Mouse (Mus musculus) MEL (cell line): ENCODE data around the gene Vmp1. TPM values are rescaled to one million over a fixed set of nuclear protein-coding genes. Genes with fewer than 3 reads are reported as not detected.

Experiments used
- DNase-seq: peaks from one replicate; pipeline ENCODE4 v3.0.0; 2011; ENCODE audit warnings: low read depth, low spot score
- H3K27ac ChIP-seq: 2 replicates; pipeline ENCODE4 v1.5.1; 2012; ENCODE audit warnings: low read depth, mild to moderate bottlenecking, control low read depth, low read length, moderate library complexity; ENCODE audit not compliant: control insufficient read depth
- H3K27me3 ChIP-seq, 2 experiments: fragments of 150-350 bp in 1 of 2; sonication (generic) in 1 of 2; 2 replicates each; pipeline ENCODE4 v1.6.1; 2012; ENCODE audit warnings: low read length in 2 of 2, mild to moderate bottlenecking in 2 of 2, improper control_type of control experiment in 1 of 2, moderate library complexity in 1 of 2; ENCODE audit not compliant: insufficient read depth in 2 of 2, control insufficient read depth in 1 of 2
- H3K36me3 ChIP-seq, 2 experiments: 2 replicates each; pipeline ENCODE4 v1.6.1; 2012 to 2014; ENCODE audit warnings: low read length in 2 of 2, improper control_type of control experiment in 1 of 2, inconsistent platforms in 1 of 2, mild to moderate bottlenecking in 1 of 2; ENCODE audit not compliant: insufficient read depth in 2 of 2, control insufficient read depth in 1 of 2
- H3K4me1 ChIP-seq, 2 experiments: fragments of 150-350 bp in 1 of 2; sonication (generic) in 1 of 2; 2 replicates each; pipeline ENCODE4 v1.6.1; 2012; ENCODE audit warnings: low read length in 2 of 2, improper control_type of control experiment in 1 of 2, mild to moderate bottlenecking in 1 of 2; ENCODE audit not compliant: insufficient read depth in 2 of 2, control insufficient read depth in 1 of 2
- H3K4me3 ChIP-seq, 2 experiments: fragments of 150-350 bp in 1 of 2; sonication (generic) in 1 of 2; 2 replicates each; pipeline ENCODE4 v1.5.1; 2012; ENCODE audit warnings: low read depth in 2 of 2, low read length in 2 of 2, mild to moderate bottlenecking in 2 of 2, moderate library complexity in 2 of 2, control low read depth in 1 of 2, improper control_type of control experiment in 1 of 2; ENCODE audit not compliant: control insufficient read depth in 1 of 2, insufficient read depth in 1 of 2
- H3K79me2 ChIP-seq: 2 replicates; pipeline ENCODE4 v1.6.1; 2012; ENCODE audit warnings: mild to moderate bottlenecking, low read length, moderate library complexity; ENCODE audit not compliant: control insufficient read depth, poor library complexity, insufficient read depth
- H3K9ac ChIP-seq: 2 replicates; pipeline ENCODE4 v1.6.1; 2012; ENCODE audit warnings: low read depth, mild to moderate bottlenecking, control low read depth, low read length, moderate library complexity; ENCODE audit not compliant: control insufficient read depth, poor library complexity, severe bottlenecking
- H3K9me3 ChIP-seq: fragments of 150-350 bp; sonication (generic); replicated peaks from 2 replicates; pipeline ENCODE4 v1.6.1; 2012; ENCODE audit warnings: mild to moderate bottlenecking, low read length, improper control_type of control experiment, moderate library complexity; ENCODE audit not compliant: insufficient read depth
- BHLHE40 ChIP-seq: IDR thresholded peaks from 2 replicates; pipeline ENCODE4 v1.6.1; 2012; ENCODE audit warnings: low read depth, mild to moderate bottlenecking, inconsistent platforms, low read length, improper control_type of control experiment, borderline replicate concordance
- CHD1 ChIP-seq: IDR thresholded peaks from 2 replicates; pipeline ENCODE4 v1.6.1; 2012; ENCODE audit warnings: low read depth, mild to moderate bottlenecking, inconsistent platforms, low read length, improper control_type of control experiment
- CHD2 ChIP-seq: IDR thresholded peaks from 2 replicates; pipeline ENCODE4 v1.6.1; 2011; ENCODE audit warnings: low read length, improper control_type of control experiment
- CTCF ChIP-seq, 3 experiments: IDR thresholded peaks in 2 of 3; conservative IDR thresholded peaks in 1 of 3; 2 replicates each; pipeline ENCODE4 v1.5.1; 2011 to 2012; ENCODE audit warnings: low read length in 3 of 3, low read depth in 2 of 3, mild to moderate bottlenecking in 2 of 3, improper control_type of control experiment in 1 of 3, inconsistent platforms in 1 of 3, mixed read lengths in 1 of 3, moderate library complexity in 1 of 3; ENCODE audit not compliant: control insufficient read depth in 1 of 3, insufficient read depth in 1 of 3, poor library complexity in 1 of 3, severe bottlenecking in 1 of 3
- E2F4 ChIP-seq: IDR thresholded peaks from 2 replicates; pipeline ENCODE4 v1.6.1; 2011; ENCODE audit warnings: low read depth, low read length, improper control_type of control experiment, borderline replicate concordance
- ELF1 ChIP-seq: IDR thresholded peaks from 2 replicates; pipeline ENCODE4 v1.6.1; 2014; ENCODE audit warnings: low read depth, mild to moderate bottlenecking, inconsistent platforms, low read length, improper control_type of control experiment, moderate library complexity
- EP300 ChIP-seq, 2 experiments: IDR thresholded peaks; 2 replicates each; pipeline ENCODE4 v1.6.1; 2011; ENCODE audit warnings: improper control_type of control experiment in 2 of 2, low read length in 2 of 2, low read depth in 1 of 2, mild to moderate bottlenecking in 1 of 2
- ETS1 ChIP-seq: IDR thresholded peaks from 2 replicates; pipeline ENCODE4 v1.6.1; 2012; ENCODE audit warnings: low read depth, mild to moderate bottlenecking, inconsistent platforms, low read length, improper control_type of control experiment, moderate library complexity
- GABPA ChIP-seq: IDR thresholded peaks from 2 replicates; pipeline ENCODE4 v1.6.1; 2012; ENCODE audit warnings: low read depth, mild to moderate bottlenecking, inconsistent platforms, low read length, improper control_type of control experiment, moderate library complexity
- GATA1 ChIP-seq: IDR thresholded peaks from 2 replicates; pipeline ENCODE4 v1.6.1; 2011; ENCODE audit warnings: low read depth, low read length, improper control_type of control experiment
- HCFC1 ChIP-seq: IDR thresholded peaks from 2 replicates; pipeline ENCODE4 v1.6.1; 2012; ENCODE audit warnings: low read depth, mild to moderate bottlenecking, inconsistent platforms, low read length, improper control_type of control experiment, moderate library complexity
- JUND ChIP-seq: IDR thresholded peaks from 2 replicates; pipeline ENCODE4 v1.6.1; 2011; ENCODE audit warnings: low read depth, mild to moderate bottlenecking, improper control_type of control experiment, low read length
- KAT2A ChIP-seq: conservative IDR thresholded peaks from 2 replicates; pipeline ENCODE4 v1.6.1; 2012; ENCODE audit warnings: low read depth, low read length, improper control_type of control experiment, inconsistent platforms
- MAFK ChIP-seq: IDR thresholded peaks from 2 replicates; pipeline ENCODE4 v1.6.1; 2011; ENCODE audit warnings: low read depth, mild to moderate bottlenecking, low read length, improper control_type of control experiment, borderline replicate concordance
- MAX ChIP-seq: IDR thresholded peaks from 2 replicates; pipeline ENCODE4 v1.6.1; 2011; ENCODE audit warnings: low read length, improper control_type of control experiment
- MAZ ChIP-seq: IDR thresholded peaks from 2 replicates; pipeline ENCODE4 v1.6.1; 2012; ENCODE audit warnings: low read depth, mild to moderate bottlenecking, inconsistent platforms, low read length, improper control_type of control experiment
- MEF2A ChIP-seq: IDR thresholded peaks from 2 replicates; pipeline ENCODE4 v1.6.1; 2014; ENCODE audit warnings: low read depth, mild to moderate bottlenecking, inconsistent platforms, low read length, improper control_type of control experiment; ENCODE audit not compliant: poor library complexity, insufficient replicate concordance, severe bottlenecking; ENCODE audit errors: extremely low read depth
- MXI1 ChIP-seq: IDR thresholded peaks from 2 replicates; pipeline ENCODE4 v1.6.1; 2011; ENCODE audit warnings: mild to moderate bottlenecking, low read depth, low read length, improper control_type of control experiment
- MYB ChIP-seq: IDR thresholded peaks from 2 replicates; pipeline ENCODE4 v1.6.1; 2011; ENCODE audit warnings: mild to moderate bottlenecking, low read depth, low read length, improper control_type of control experiment
- MYC ChIP-seq: IDR thresholded peaks from 2 replicates; pipeline ENCODE4 v1.6.1; 2011; ENCODE audit warnings: low read depth, mild to moderate bottlenecking, low read length, improper control_type of control experiment, moderate library complexity
- NELFE ChIP-seq: IDR thresholded peaks from 2 replicates; pipeline ENCODE4 v1.6.1; 2011; ENCODE audit warnings: low read depth, low read length, improper control_type of control experiment
- NRF1 ChIP-seq: IDR thresholded peaks from 2 replicates; pipeline ENCODE4 v1.6.1; 2014; ENCODE audit warnings: low read depth, mild to moderate bottlenecking, inconsistent platforms, low read length, improper control_type of control experiment, moderate library complexity; ENCODE audit not compliant: poor library complexity, insufficient read depth, severe bottlenecking
- POLR2A ChIP-seq, 2 experiments: IDR thresholded peaks; 2 replicates each; pipeline ENCODE4 v1.6.1; 2011 to 2012; ENCODE audit warnings: low read length in 2 of 2, mild to moderate bottlenecking in 2 of 2, control low read depth in 1 of 2, improper control_type of control experiment in 1 of 2, low read depth in 1 of 2, moderate library complexity in 1 of 2; ENCODE audit not compliant: control insufficient read depth in 1 of 2, insufficient read depth in 1 of 2, poor library complexity in 1 of 2
- POLR2AphosphoS2 ChIP-seq: IDR thresholded peaks from 2 replicates; pipeline ENCODE4 v1.6.1; 2011; ENCODE audit warnings: low read length, improper control_type of control experiment
- POLR2AphosphoS5 ChIP-seq: IDR thresholded peaks from 2 replicates; pipeline ENCODE4 v1.6.1; 2012; ENCODE audit warnings: low read depth, borderline replicate concordance, mild to moderate bottlenecking, inconsistent platforms, low read length, moderate library complexity, mixed read lengths
- RCOR1 ChIP-seq: IDR thresholded peaks from 2 replicates; pipeline ENCODE4 v1.6.1; 2012; ENCODE audit warnings: low read depth, mild to moderate bottlenecking, inconsistent platforms, low read length, improper control_type of control experiment
- SMC3 ChIP-seq: IDR thresholded peaks from 2 replicates; pipeline ENCODE4 v1.6.1; 2011; ENCODE audit warnings: low read depth, low read length, improper control_type of control experiment
- TAL1 ChIP-seq: IDR thresholded peaks from 2 replicates; pipeline ENCODE4 v1.6.1; 2012; ENCODE audit warnings: mild to moderate bottlenecking, inconsistent platforms, low read length, moderate library complexity, mixed read lengths
- TBP ChIP-seq: IDR thresholded peaks from 2 replicates; pipeline ENCODE4 v1.8.0; 2011; ENCODE audit warnings: low read depth, low read length, improper control_type of control experiment
- TCF12 ChIP-seq: IDR thresholded peaks from 2 replicates; pipeline ENCODE4 v1.6.1; 2014; ENCODE audit warnings: low read depth, mild to moderate bottlenecking, inconsistent platforms, low read length, improper control_type of control experiment, moderate library complexity
- UBTF ChIP-seq: IDR thresholded peaks from 2 replicates; pipeline ENCODE4 v1.6.1; 2012; ENCODE audit warnings: low read depth, mild to moderate bottlenecking, inconsistent platforms, low read length, improper control_type of control experiment, moderate library complexity, borderline replicate concordance; ENCODE audit not compliant: insufficient read depth
- USF1 ChIP-seq: IDR thresholded peaks from 2 replicates; pipeline ENCODE4 v1.6.1; 2014; ENCODE audit warnings: low read depth, mild to moderate bottlenecking, inconsistent platforms, low read length, improper control_type of control experiment, moderate library complexity
- USF2 ChIP-seq, 2 experiments: IDR thresholded peaks; 2 replicates each; pipeline ENCODE4 v1.6.1; 2011 to 2012; ENCODE audit warnings: improper control_type of control experiment in 2 of 2, low read length in 2 of 2, borderline replicate concordance in 1 of 2, inconsistent platforms in 1 of 2, low read depth in 1 of 2, mild to moderate bottlenecking in 1 of 2; ENCODE audit not compliant: insufficient read depth in 1 of 2
- ZC3H11A ChIP-seq: IDR thresholded peaks from 2 replicates; pipeline ENCODE4 v1.6.1; 2012; ENCODE audit warnings: low read depth, mild to moderate bottlenecking, inconsistent platforms, low read length, improper control_type of control experiment
- ZKSCAN1 ChIP-seq: IDR thresholded peaks from 2 replicates; pipeline ENCODE4 v1.6.1; 2012; ENCODE audit warnings: low read depth, mild to moderate bottlenecking, inconsistent platforms, low read length, improper control_type of control experiment, moderate library complexity
- ZMIZ1 ChIP-seq: IDR thresholded peaks from 2 replicates; pipeline ENCODE4 v1.6.1; 2012; ENCODE audit warnings: low read depth, mild to moderate bottlenecking, inconsistent platforms, low read length, improper control_type of control experiment, moderate library complexity
- ZNF384 ChIP-seq: IDR thresholded peaks from 2 replicates; pipeline ENCODE4 v1.6.1; 2012; ENCODE audit warnings: low read depth, mild to moderate bottlenecking, inconsistent platforms, low read length, improper control_type of control experiment
- polyA plus RNA-seq, 2 experiments: library from polyadenylated mRNA; stranded (reverse) in 1 of 2; unstranded in 1 of 2; fragments of >175 nt in 1 of 2; fragments of >200 nt in 1 of 2; gene quantifications; 2 replicates each; pipeline versions ENCODE4 v1.2.1 to v1.2.4; 2012; ENCODE audit warnings: low replicate concordance in 2 of 2, low read depth in 1 of 2; ENCODE audit not compliant: insufficient read length in 2 of 2, insufficient read depth in 1 of 2, missing spikeins in 1 of 2
- total RNA-seq: library from RNA; depleted of rRNA; stranded (reverse); fragments of 300-350 nt; gene quantifications from 2 replicates; pipeline ENCODE4 v1.2.3, GENCODE M21; 2012

Gene Vmp1
- total and polyA plus RNA-seq, 3 experiments = 61.8 to 94.9 TPM; not detected in 1

- H3K4me1 ChIP-seq = peaks cover 16 to 31% of the 10 kb centered on the region in 2 experiments
- peak; percentile 38 to 69; a peak in 3 of 4 replicates for TF ChIP-seq EP300 (IDR thresholded peaks at IDR 0.05; ENCODE audit: low read depth in 1 of 2, low read length in 2 of 2)
- no peak for TF ChIP-seq ZC3H11A
- peak; percentile 16; the same call in 1 of the 2 replicates for TF ChIP-seq MYC
- TF ChIP-seq GABPA = peak; percentile 93
- TF ChIP-seq USF1 = no peak
- TF ChIP-seq ZKSCAN1 = no peak
- no peak; the same call in 1 of the 2 replicates for TF ChIP-seq MXI1
- TF ChIP-seq POLR2A (IDR thresholded peaks at IDR 0.05; ENCODE audit: control insufficient read depth in 1 of 2, insufficient read depth in 1 of 2, low read depth in 1 of 2, low read length in 2 of 2, poor library complexity in 1 of 2) = no peak
- TF ChIP-seq NRF1 = no peak
- TF ChIP-seq TAL1 = no peak
- TF ChIP-seq TCF12 = 0 out of 2 replicates have a peak, but pooled peaks have one; percentile 17
- TF ChIP-seq GATA1 = peak; percentile 44; the same call in 1 of the 2 replicates
- TF ChIP-seq TBP = no peak
- TF ChIP-seq POLR2AphosphoS5 = no peak
- peak; percentile 32; the same call in 1 of the 2 replicates for TF ChIP-seq ELF1
- 0 out of 2 replicates have a peak, but pooled peaks have one; percentile 30 for TF ChIP-seq MAX
- no peak for TF ChIP-seq BHLHE40
- TF ChIP-seq MYB = no peak
- TF ChIP-seq POLR2AphosphoS2 = no peak
- no peak for TF ChIP-seq MEF2A
- no peak for TF ChIP-seq RCOR1
- no peak for TF ChIP-seq UBTF
- 0 out of 2 replicates have a peak, but pooled peaks have one; percentile 4 for TF ChIP-seq CHD1
- TF ChIP-seq HCFC1 = no peak
- no peak for TF ChIP-seq JUND
- TF ChIP-seq NELFE = no peak
- TF ChIP-seq MAZ = no peak
- peak; percentile 78 for TF ChIP-seq ETS1
- no peak for TF ChIP-seq KAT2A
- peak; percentile 97 for TF ChIP-seq MAFK
- TF ChIP-seq USF2 (IDR thresholded peaks at IDR 0.05; ENCODE audit: borderline replicate concordance in 1 of 2, insufficient read depth in 1 of 2, low read depth in 1 of 2, low read length in 2 of 2) = no peak
- TF ChIP-seq ZMIZ1 = no peak
- no peak for TF ChIP-seq CHD2
- no peak for TF ChIP-seq CTCF (IDR thresholded peaks at IDR 0.05 in 2 of 3, conservative IDR thresholded peaks at IDR 0.05 in 1 of 3; ENCODE audit: control insufficient read depth in 1 of 3, insufficient read depth in 1 of 3, low read depth in 2 of 3, low read length in 3 of 3, poor library complexity in 1 of 3, severe bottlenecking in 1 of 3)
- no peak for TF ChIP-seq E2F4
- no peak for TF ChIP-seq SMC3
- no peak for TF ChIP-seq ZNF384
These were observed 25.8 kb downstream of the Vmp1 start for GRCm38 (mm10) chr11:86657863-86658262.

More at GRCm38 (mm10) chr11:86657863-86658262, 25.8 kb downstream of the Vmp1 start:
- no peaks in the 10 kb centered on the region for H3K27me3 ChIP-seq
- H3K27ac ChIP-seq = peak overlapping the region; percentile 38; the same call in 1 of the 2 replicates
- peak; percentile 91 for DNase-seq
- no peak overlapping the region for H3K4me3 ChIP-seq
- no peak overlapping the region for H3K9ac ChIP-seq
- no peaks in the 10 kb centered on the region for H3K9me3 ChIP-seq
- H3K79me2 ChIP-seq = no peaks in the 10 kb centered on the region; the same call in 1 of the 2 replicates
- peaks cover 21 to 31% of the 10 kb centered on the region in 2 experiments for H3K36me3 ChIP-seq
